Mouse (Mus musculus) stomach, postnatal 0 days (tissue): Measurements from ENCODE around the gene Tmem217.

Experiments
- CTCF ChIP-seq: IDR thresholded peaks from 2 replicates; pipeline ENCODE4 v1.5.1; 2016; ENCODE audit warnings: antibody characterized with exemption, low read depth, mild to moderate bottlenecking, moderate library complexity
- EP300 ChIP-seq: optimal IDR thresholded peaks from 2 replicates; pipeline ENCODE3; 2016; ENCODE audit warnings: antibody characterized with exemption

DNA sequence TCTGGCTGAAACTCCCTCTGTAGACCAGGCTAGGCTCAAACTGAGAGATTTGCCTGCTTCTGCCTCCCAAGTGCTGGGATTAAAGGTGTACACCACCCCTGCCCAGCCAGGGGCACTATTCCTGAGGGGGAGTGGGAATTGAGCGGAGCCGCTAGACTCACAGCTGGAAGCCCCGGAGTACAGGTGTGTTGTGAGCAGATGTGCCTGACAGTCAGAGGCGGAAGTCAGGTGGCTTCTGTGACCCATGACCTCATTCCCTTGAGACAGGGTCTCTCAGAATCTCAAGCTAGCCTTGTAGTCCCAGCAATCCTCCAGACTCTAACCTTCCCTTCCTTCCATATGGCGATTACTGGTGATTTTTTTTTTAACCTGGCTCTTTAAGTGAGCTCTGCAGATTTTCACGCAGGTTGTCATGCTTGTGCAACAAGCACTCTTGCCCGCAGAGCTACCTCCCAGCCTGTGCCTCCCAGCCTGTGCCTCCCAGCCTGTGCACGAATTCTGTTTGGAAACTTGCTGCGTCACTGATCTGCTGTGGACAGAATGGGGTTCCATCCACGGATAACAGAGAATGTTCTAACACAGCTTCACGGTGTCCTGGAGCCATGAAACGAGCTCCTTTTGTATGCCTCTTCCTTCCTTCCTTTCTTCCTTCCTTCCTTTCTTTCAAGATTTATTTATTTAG, 43.1 kb downstream of the Tmem217 start:
- TF ChIP-seq CTCF (no peak), EP300 (no peak)
